Mouse (Mus musculus) limb, embryonic 15.5 days (tissue): Measurements from ENCODE around the gene Otogl. TPM values are rescaled to one million over a fixed set of nuclear protein-coding genes. Genes with fewer than 3 reads are reported as not detected.

Source experiments
- ATAC-seq: fragments of 200-750 bp; cut with Nextera tagmentation; 2 replicates; pipeline ENCODE4 v1.8.0; 2017; ENCODE audit warnings: low read depth, moderate TSS enrichment; ENCODE audit not compliant: insufficient number of reproducible peaks, low FRiP score, low TSS enrichment
- H3K27ac ChIP-seq: fragments of 300-500 bp; sonication (generic); 2 replicates; pipeline ENCODE4 v1.5.1; 2015; ENCODE audit warnings: moderate library complexity, mild to moderate bottlenecking, inconsistent platforms
- H3K27me3 ChIP-seq: fragments of 300-500 bp; sonication (generic); 2 replicates; pipeline ENCODE4 v1.6.1; 2015; ENCODE audit warnings: inconsistent platforms
- H3K36me3 ChIP-seq: fragments of 300-500 bp; sonication (generic); 2 replicates; pipeline ENCODE4 v1.6.1; 2015; ENCODE audit warnings: inconsistent platforms
- H3K4me1 ChIP-seq: fragments of 300-500 bp; sonication (generic); 2 replicates; pipeline ENCODE4 v1.6.1; 2015; ENCODE audit warnings: inconsistent platforms
- H3K4me2 ChIP-seq: fragments of 300-500 bp; sonication (generic); 2 replicates; pipeline ENCODE4 v1.6.1; 2015; ENCODE audit warnings: mild to moderate bottlenecking, inconsistent platforms
- H3K4me3 ChIP-seq: fragments of 300-500 bp; sonication (generic); 2 replicates; pipeline ENCODE4 v1.5.1; 2015; ENCODE audit warnings: mild to moderate bottlenecking, inconsistent platforms
- H3K9ac ChIP-seq: fragments of 300-500 bp; sonication (generic); 2 replicates; pipeline ENCODE4 v1.6.1; 2015; ENCODE audit warnings: inconsistent platforms
- H3K9me3 ChIP-seq: fragments of 300-500 bp; sonication (generic); 2 replicates; pipeline ENCODE4 v1.6.1; 2016; ENCODE audit warnings: inconsistent platforms
- WGBS: fragments of 180-500 bp; shearing (Covaris S2); methylation state at CpG from one replicate; pipeline ENCODE4 v1.1.7; 2015; 5-methylcytosine and 5-hydroxymethylcytosine counted together
- polyA plus RNA-seq: library from polyadenylated mRNA; unstranded; fragments of >200 nt; fragmentation: Nextera tagmentation; extraction: Ambion mirVana; gene quantifications from 2 replicates; pipeline ENCODE4 v1.2.1, GENCODE M21; 2015

The Otogl gene
- polyA plus RNA-seq, 1 experiment from 2014 or later = 0.20 TPM

- WGBS = 68% methylated on average over 3 of the region's 3 CpGs
- Histone ChIP-seq H3K27me3 (no peaks in the 10 kb centered on the region), H3K27ac (no peak overlapping the region), H3K36me3 (no peaks in the 10 kb centered on the region), H3K9me3 (no peaks in the 10 kb centered on the region), H3K9ac (no peak overlapping the region), H3K4me1 (peaks cover 7% of the 10 kb centered on the region; the same call in 1 of the 2 replicates), H3K4me3 (no peak overlapping the region), H3K4me2 (no peak overlapping the region)
- ATAC-seq = no peak
Measured at GRCm38 (mm10) chr10:107934055-107934454, 22.1 kb upstream of the Otogl start.

DNA sequence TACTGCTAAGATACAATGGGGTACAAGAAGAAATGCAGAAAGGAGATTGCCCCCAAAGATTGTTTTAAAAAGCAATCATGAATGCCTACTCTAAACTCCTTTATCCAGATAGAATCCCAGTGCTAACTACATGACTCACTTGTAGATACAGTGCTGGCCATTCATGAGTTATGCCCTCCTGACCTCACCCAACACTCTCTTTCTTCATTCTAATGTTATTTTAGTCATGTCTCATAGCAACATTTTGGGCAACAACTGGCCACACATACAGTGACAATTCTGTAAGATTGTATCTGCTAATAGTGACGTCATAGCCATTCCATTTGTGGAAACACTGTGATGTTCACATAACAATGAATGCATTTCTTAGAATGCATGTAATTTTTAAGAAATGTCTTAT is 21.6 kb upstream of the Otogl start:
- 81% methylated on average over 1 of the region's 1 CpGs for WGBS
- Histone ChIP-seq H3K9me3 (no peaks in the 10 kb centered on the region), H3K36me3 (no peaks in the 10 kb centered on the region), H3K27me3 (no peaks in the 10 kb centered on the region), H3K4me3 (no peak overlapping the region), H3K9ac (no peak overlapping the region), H3K4me2 (no peak overlapping the region), H3K27ac (no peak overlapping the region), H3K4me1 (peaks cover 7% of the 10 kb centered on the region; the same call in 1 of the 2 replicates)
- ATAC-seq = no peak

GRCm38 (mm10) chr10:107931833-107932828 is 20.2 kb upstream of the Otogl start:
- Histone ChIP-seq H3K9ac (no peak overlapping the region), H3K9me3 (no peaks in the 10 kb centered on the region), H3K36me3 (no peaks in the 10 kb centered on the region), H3K4me3 (no peak overlapping the region), H3K4me1 (peaks cover 7% of the 10 kb centered on the region; the same call in 1 of the 2 replicates), H3K4me2 (no peak overlapping the region), H3K27ac (no peak overlapping the region), H3K27me3 (no peaks in the 10 kb centered on the region)
- ATAC-seq = no peak
- 37% methylated on average over 10 of the region's 10 CpGs for WGBS

DNA sequence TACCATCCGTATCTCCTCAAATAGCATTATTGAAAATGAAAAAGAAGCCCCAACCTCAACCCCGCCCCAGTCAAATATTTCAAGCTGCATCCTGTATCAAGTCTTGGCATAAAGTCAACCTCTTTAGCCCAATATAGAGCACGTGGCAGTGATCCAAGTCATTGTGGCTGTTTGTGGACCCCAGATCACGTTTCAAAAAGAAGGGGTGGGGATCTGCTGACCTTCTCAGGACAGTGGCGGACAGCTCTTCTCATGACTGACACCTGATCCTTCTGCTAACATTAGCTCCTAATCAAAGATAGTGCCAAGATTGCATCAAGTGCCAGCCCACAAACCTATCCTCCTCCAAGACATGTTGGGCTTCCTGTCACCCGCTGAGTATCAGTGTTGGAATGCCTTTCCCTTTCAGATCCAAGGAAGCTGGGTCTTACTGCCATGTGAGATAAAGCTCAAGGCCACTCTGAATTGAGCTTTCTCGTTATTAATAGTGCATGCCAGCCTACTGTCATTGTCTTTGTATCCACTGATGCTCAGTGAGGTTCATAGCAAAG is 18.6 kb upstream of the Otogl start:
- Histone ChIP-seq H3K4me2 (no peak overlapping the region), H3K9me3 (no peaks in the 10 kb centered on the region), H3K36me3 (no peaks in the 10 kb centered on the region), H3K4me3 (no peak overlapping the region), H3K27me3 (no peaks in the 10 kb centered on the region), H3K27ac (0 out of 2 replicates have a peak overlapping the region, but pooled peaks have one; percentile 11), H3K9ac (no peak overlapping the region), H3K4me1 (peaks cover 7% of the 10 kb centered on the region; the same call in 1 of the 2 replicates)
- no peak for ATAC-seq
- WGBS = 51% methylated on average over 7 of the region's 7 CpGs

DNA sequence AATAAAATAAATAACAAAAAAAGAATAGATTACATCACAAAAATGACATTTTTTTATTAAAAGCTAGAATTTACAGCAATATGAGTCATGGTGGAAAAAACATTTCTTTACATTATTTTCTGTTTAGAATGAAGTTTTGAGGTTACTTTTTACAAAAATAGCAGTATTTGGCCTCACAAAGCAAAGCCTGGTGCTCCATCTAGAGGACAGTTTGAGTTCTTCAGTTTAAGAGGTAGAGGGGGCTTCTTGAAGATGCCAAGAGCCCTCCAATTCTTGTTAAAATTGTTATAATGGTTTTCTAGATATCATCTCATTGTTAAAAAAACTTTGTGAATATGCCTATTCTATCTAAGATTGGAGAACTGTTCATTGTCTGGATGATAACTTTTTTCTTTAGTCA is 13.4 kb upstream of the Otogl start:
- Histone ChIP-seq H3K4me3 (no peak overlapping the region), H3K27me3 (no peaks in the 10 kb centered on the region), H3K4me1 (peaks cover 1% of the 10 kb centered on the region; the same call in 1 of the 2 replicates), H3K4me2 (no peak overlapping the region), H3K9me3 (no peaks in the 10 kb centered on the region), H3K27ac (no peak overlapping the region), H3K9ac (no peak overlapping the region), H3K36me3 (no peaks in the 10 kb centered on the region)
- ATAC-seq = no peak

DNA sequence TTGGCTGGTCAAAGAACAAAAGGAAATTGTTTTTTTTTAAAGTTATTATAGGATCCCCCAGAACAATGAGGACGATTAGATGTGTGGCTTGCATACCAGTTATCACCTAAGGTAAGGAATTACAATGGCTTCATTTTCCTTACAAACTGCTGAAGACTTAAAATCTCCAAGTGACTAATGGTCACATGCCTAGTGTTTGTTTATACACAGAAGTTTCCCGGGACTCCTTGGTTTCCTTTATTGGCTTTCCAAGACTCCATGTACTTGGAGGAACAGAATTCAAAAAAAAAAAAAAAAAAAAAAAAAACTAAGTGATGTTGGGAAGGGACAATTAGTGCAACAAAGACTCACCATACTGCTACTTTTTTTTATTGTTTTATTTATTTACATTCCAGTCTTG is 11.9 kb upstream of the Otogl start:
- Histone ChIP-seq H3K27me3 (no peaks in the 10 kb centered on the region), H3K4me3 (no peak overlapping the region), H3K27ac (no peak overlapping the region), H3K4me1 (no peaks in the 10 kb centered on the region), H3K4me2 (no peak overlapping the region), H3K9ac (no peak overlapping the region), H3K36me3 (no peaks in the 10 kb centered on the region), H3K9me3 (no peaks in the 10 kb centered on the region)
- ATAC-seq = no peak
- WGBS = 44% methylated on average over 2 of the region's 2 CpGs

DNA sequence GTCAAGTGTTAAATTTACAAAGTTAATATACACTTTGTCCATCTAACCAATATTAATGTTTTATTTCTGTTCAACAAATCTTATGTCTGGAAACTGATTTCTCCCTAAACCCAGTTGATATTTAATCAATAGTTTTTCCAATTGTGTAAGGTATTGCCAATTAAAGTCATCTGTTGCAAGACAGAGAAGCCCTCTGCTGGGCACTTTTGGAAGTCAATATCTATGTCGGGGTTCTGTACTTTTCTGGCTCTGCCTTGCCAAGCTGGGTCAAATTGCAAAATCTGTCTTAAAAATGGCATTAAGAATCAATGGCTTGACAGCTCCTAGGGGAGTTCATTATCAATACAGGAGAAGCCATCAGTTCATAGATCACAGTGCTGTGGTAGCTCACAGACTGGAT is 10.8 kb upstream of the Otogl start:
- Histone ChIP-seq H3K9me3 (no peaks in the 10 kb centered on the region), H3K27ac (no peak overlapping the region), H3K9ac (no peak overlapping the region), H3K36me3 (no peaks in the 10 kb centered on the region), H3K4me1 (no peaks in the 10 kb centered on the region), H3K4me2 (no peak overlapping the region), H3K27me3 (no peaks in the 10 kb centered on the region), H3K4me3 (no peak overlapping the region)
- no peak for ATAC-seq
- WGBS = 30% methylated on average over 1 of the region's 1 CpGs

DNA sequence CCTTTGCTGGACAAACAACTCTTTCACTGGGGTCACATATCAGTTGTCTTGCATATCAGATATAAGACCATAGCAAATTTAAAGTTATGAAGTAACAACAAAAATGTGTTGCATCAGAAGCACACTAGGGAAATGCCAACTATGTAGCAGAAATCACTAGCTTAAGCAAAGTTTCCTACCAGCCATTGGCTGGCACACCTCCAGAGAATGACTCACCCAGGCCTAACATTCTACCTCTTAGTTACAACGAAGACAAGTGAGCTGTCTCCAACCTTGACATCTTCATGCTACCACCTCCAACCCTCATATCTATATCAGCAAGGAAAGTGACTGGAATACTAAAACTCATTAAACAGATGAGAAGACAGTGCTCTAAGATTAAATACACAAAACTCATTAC is 9.6 kb upstream of the Otogl start:
- WGBS = 44% methylated on average over 1 of the region's 1 CpGs
- no peaks in the 10 kb centered on the region for H3K36me3 ChIP-seq
- no peak for ATAC-seq
- H3K4me3 ChIP-seq = no peak overlapping the region
- no peaks in the 10 kb centered on the region for H3K4me1 ChIP-seq
- no peaks in the 10 kb centered on the region for H3K27me3 ChIP-seq
- no peak overlapping the region for H3K4me2 ChIP-seq
- H3K9ac ChIP-seq = no peak overlapping the region
- H3K27ac ChIP-seq = no peak overlapping the region
- no peaks in the 10 kb centered on the region for H3K9me3 ChIP-seq

GRCm38 (mm10) chr10:107921134-107921533 is 9.2 kb upstream of the Otogl start:
- no peak overlapping the region for H3K4me3 ChIP-seq
- no peak overlapping the region for H3K4me2 ChIP-seq
- H3K27me3 ChIP-seq = no peaks in the 10 kb centered on the region
- no peak for ATAC-seq
- no peaks in the 10 kb centered on the region for H3K9me3 ChIP-seq
- H3K4me1 ChIP-seq = no peaks in the 10 kb centered on the region
- no peak overlapping the region for H3K9ac ChIP-seq
- WGBS = 85% methylated on average over 1 of the region's 1 CpGs
- H3K27ac ChIP-seq = no peak overlapping the region
- H3K36me3 ChIP-seq = no peaks in the 10 kb centered on the region

- no peaks in the 10 kb centered on the region for H3K36me3 ChIP-seq
- no peak overlapping the region for H3K4me3 ChIP-seq
- WGBS = 70% methylated on average over 2 of the region's 2 CpGs
- ATAC-seq = no peak
- no peaks in the 10 kb centered on the region for H3K4me1 ChIP-seq
- no peaks in the 10 kb centered on the region for H3K27me3 ChIP-seq
- no peak overlapping the region for H3K4me2 ChIP-seq
- H3K27ac ChIP-seq = no peak overlapping the region
- H3K9ac ChIP-seq = no peak overlapping the region
- no peaks in the 10 kb centered on the region for H3K9me3 ChIP-seq
Measured at GRCm38 (mm10) chr10:107913013-107913412, 1.1 kb upstream of the Otogl start.

- Histone ChIP-seq H3K27ac (no peak overlapping the region), H3K4me1 (no peaks in the 10 kb centered on the region), H3K36me3 (no peaks in the 10 kb centered on the region), H3K4me2 (no peak overlapping the region), H3K9ac (no peak overlapping the region), H3K4me3 (no peak overlapping the region), H3K27me3 (no peaks in the 10 kb centered on the region), H3K9me3 (no peaks in the 10 kb centered on the region)
- no peak for ATAC-seq
- WGBS = 81% methylated on average over 10 of the region's 10 CpGs
Measured at GRCm38 (mm10) chr10:107906453-107906852, 5.5 kb downstream of the Otogl start.

DNA sequence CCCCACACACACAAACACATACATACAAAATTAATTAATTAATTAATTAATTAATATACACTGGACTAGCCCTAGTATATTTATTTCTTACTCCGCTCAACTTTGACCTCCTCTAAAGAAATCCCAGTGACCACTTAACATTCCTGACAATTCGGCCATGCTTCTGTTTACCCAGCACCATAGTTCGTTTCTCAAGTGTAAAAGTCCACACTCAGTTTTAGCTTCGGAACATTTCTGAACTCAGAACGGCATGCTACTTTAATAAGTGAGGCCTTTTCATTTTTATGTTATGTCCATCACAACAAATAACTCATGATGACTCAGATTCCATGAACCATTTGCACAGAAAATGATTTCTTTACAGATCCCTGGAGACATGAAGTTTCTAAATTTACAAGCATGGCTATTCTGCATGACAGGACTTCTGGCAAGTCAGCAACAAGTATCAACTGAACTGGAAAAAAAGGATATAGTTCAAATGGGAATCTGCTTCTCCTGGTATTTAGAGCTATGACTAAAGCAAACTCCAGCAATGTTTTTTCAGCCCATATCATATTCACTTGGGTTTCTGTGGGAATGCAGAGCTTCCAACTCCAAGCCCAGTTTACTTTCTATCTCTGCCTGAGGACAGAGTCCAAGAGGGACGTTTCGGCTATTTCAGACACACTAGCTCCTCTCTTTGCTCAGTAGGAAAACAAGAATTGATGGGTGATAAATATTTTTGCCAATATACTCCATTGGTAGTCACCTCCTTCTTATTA is 6.5 kb downstream of the Otogl start:
- H3K4me2 ChIP-seq = no peak overlapping the region
- 59% methylated on average over 7 of the region's 7 CpGs for WGBS
- no peaks in the 10 kb centered on the region for H3K36me3 ChIP-seq
- no peak for ATAC-seq
- H3K9me3 ChIP-seq = no peaks in the 10 kb centered on the region
- no peak overlapping the region for H3K27ac ChIP-seq
- no peaks in the 10 kb centered on the region for H3K27me3 ChIP-seq
- H3K4me1 ChIP-seq = no peaks in the 10 kb centered on the region
- H3K4me3 ChIP-seq = no peak overlapping the region
- no peak overlapping the region for H3K9ac ChIP-seq
